Mouse (Mus musculus) T-helper 17 cell (primary cell): ENCODE data around the gene Pla2g4b.

Source experiments
- in situ Hi-C, 2 experiments: fragments of 300-600 bp; cut with MboI, MseI; formaldehyde crosslinking; loops; 1 replicate in 1 of 2; 2 replicates in 1 of 2; pipeline ENCODE4 v1.15.1; 2025; ENCODE audit warnings: high pct_unique_total_duplicates in 2 of 2

Gene Pla2g4b

DNA sequence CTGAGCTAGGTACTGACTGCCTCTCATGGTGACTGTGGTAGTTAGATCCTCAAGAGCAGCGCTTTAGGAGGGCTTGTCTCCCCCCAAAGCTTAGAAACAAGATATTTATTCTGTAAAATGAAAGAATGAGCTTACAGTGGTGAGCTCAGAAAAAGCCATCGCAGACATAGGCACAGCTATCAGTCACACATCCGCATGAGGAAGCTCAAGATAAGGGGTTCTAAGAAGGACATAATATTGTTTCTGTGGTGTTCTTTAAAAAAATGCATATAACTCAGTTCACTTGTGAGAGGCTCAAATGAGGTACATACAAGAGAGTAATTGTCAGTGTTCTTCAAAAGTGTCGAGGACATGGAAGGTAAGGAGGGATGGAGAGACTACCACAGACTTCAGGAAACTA lies 17.3 kb upstream of the Pla2g4b start:
- in situ Hi-C loops, result loop anchor here (5.0 kb wide), 2 partner anchors 39 to 44 kb away; partner anchors contain the start of gene Mapkbp1 (in 1 of the 2)

- in situ Hi-C loops, result loop anchor here (5.0 kb wide), 2 partner anchors 40 to 45 kb away; partner anchors contain the start of gene Mapkbp1 (in 1 of the 2)
Measured at GRCm38 (mm10) chr2:120017599-120017998, 15.6 kb upstream of the Pla2g4b start.

DNA sequence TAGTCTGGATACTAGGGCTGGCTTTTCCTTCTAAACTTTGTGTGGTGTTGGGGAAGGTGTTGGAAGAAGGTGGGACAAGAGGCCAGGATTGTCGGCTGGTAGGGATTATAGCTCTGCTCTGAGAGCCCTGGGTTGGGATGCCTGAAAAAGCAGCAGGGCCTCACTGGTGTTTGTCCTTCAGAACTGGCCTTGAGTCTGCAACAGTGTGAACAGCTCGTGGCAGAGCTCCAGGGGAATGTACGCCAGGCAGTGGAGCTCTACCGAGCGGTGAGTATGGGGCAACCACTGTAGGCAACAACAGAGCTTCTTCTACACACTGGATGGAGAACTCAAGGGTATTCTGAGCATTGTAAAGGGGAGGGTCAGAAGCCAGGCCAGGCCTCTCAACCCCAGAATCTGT lies 8.9 kb upstream of the Pla2g4b start:
- in situ Hi-C loops, result no loop called here

GRCm38 (mm10) chr2:120026984-120027949 lies 6.0 kb upstream of the Pla2g4b start, which contains the start of the genes Jmjd7 and Gm28042:
Gene Jmjd7, plus strand, starts transcription at chr2:120027483.
Gene Gm28042, plus strand, starts transcription at chr2:120027493.
- in situ Hi-C loops, result no loop called here

DNA sequence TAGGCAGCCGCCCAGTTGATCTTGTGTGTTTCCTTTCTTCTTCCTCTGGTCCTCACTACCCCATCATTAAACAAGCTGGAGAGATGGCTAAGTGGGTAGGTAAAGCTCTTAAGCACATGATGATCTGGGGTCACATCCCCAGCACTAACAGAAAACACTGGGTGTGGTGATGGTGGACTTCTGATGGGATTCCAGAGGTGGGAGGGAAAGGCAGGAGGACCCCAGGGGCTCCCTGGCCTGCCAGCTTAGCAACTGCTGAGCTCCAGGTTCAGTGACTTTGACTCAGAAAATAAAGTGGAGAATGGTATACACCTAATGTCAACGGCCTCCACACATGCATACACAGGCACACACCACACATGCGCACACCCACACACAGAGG lies 5.3 kb upstream of the Pla2g4b start:
- in situ Hi-C loops, result no loop called here

DNA sequence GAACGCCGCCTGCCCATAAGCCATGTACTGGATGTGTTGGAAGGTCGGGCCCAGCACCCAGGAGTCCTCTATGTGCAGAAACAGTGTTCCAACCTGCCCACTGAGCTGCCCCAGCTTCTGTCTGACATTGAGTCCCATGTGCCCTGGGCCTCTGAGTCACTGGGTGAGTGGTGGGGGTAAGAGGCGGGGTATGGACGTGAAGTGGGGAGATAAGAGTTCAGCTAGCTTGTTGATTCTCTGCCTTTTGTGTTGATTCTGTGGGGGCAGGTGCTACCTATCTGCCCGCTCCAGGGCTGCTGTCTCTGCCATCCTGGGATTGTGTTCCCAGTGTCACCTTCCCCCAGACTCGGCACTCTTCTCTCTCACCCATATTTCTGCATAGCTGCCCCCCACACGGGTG lies 2.8 kb upstream of the Pla2g4b start:
- in situ Hi-C loops, result no loop called here

- in situ Hi-C loops, result no loop called here
Measured at GRCm38 (mm10) chr2:120033726-120034125, 509 bp downstream of the Pla2g4b start.

DNA sequence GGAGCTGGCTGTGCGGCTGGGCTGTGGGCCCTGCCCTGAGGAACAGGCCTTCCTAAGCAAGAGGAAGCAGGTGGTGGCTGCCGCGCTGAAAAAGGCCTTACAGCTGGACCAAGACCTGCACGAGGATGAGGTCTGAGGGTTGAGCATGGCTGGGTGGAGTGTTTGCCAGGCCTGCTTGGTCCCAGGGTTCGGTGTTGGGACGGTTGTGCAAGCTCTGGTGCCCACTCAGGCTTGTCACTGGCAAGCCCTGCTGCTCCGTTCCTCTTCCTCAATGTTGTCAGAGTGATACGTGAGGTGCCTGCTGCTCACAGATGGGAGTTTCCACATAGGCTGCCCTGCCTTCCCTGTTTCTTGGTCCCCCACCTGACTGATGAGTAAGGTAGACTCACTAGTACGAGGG lies 4.5 kb downstream of the Pla2g4b start:
- in situ Hi-C loops, result no loop called here

DNA sequence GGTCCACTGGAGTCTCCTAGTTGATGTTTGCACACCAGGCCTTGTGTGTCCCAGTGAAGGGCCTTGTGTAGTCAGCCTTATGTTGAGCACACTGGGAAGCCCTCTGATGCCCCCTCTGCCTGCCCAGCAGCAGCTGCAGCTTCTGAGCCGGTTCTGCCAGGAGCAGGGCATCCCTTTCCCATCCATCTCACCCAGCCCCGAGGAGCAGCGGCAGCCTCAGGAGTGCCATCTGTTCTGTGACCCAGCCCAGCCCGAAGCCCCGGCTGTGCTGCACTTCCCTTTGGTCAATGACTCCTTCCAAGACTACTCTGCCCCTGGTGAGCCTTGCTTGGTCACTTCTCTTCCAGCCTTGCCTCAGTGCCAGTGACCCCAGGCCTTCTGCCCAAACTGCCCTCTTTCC lies 7.8 kb downstream of the Pla2g4b start:
- in situ Hi-C loops, result no loop called here

- in situ Hi-C loops, result no loop called here
Measured at GRCm38 (mm10) chr2:120044101-120044603, 10.9 kb downstream of the Pla2g4b start.

- in situ Hi-C loops, result no loop called here
Measured at GRCm38 (mm10) chr2:120044676-120045075, 11.5 kb downstream of the Pla2g4b start.

- in situ Hi-C loops, result no loop called here
Measured at GRCm38 (mm10) chr2:120046486-120047310, 13.5 kb downstream of the Pla2g4b start.

DNA sequence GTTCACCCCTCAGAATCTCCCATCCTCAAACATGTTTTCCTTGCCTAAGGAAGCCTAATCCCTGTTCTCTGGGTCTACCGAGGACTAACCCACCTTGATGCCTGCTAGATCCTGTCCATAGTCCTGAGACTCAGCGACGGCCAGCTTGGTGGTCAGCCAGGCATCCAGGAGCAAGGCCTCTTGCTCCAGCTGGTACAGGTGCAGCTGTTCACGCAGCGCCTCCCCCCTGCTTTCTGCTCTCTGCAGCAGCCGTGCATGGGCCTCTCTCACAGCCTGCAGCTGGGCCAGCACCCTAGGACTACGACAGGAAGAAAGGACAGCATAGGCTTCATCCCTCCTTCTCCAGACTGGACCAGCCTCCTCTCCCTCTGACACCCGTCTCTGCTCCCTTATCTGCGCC lies 15.0 kb downstream of the Pla2g4b start:
- in situ Hi-C loops, result no loop called here

- in situ Hi-C loops, result loop anchor here in 1 of 2 experiments (10.0 kb wide), 1 partner anchor 985 kb away; the partner anchor contains the start of gene Epb42
Measured at GRCm38 (mm10) chr2:120049632-120050274, 16.5 kb downstream of the Pla2g4b start.

- in situ Hi-C loops, result loop anchor here in 1 of 2 experiments (10.0 kb wide), 1 partner anchor 983 kb away; the partner anchor contains the start of gene Epb42
Measured at GRCm38 (mm10) chr2:120051405-120051804, 18.2 kb downstream of the Pla2g4b start.

DNA sequence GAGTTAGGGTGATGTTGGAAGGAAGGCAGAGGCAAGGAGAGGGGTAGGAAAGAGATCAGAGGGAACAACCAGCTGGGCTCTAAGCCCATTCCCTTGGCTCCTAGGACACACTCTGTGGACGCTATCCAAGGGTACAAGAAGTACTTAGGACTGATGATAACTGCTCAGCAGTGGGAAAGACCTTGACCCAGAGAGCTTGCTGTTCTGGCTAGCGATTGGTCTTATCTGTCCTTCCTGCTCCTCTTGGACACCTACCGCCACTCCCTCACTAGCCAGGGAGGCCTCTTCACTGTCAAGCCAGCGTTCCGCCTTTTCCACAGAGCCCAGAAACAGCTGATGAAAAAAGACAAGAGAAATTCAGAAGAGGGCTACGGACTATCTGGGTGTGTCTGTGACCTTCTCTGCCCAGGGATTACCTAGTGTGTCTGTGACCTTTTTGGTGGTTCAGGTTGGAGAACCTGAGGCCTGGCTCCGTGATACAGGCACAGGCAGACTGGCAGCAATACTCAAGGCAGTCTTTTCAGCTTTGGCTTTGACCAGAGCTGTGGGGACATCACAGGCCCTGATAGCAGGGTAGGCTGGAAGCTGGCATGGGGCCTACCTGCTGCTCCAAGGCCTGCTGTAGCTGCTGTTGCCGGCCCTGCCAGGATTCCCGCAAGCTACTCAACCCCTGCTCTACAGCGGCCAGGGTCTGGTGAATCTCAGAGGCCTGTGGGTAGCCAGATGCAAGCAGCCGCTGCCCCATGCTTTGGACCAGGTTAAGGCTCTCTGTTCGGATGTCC lies 21.7 kb downstream of the Pla2g4b start:
- in situ Hi-C loops, result loop anchor here in 1 of 2 experiments (10.0 kb wide), 1 partner anchor 980 kb away; the partner anchor contains the start of gene Epb42

- in situ Hi-C loops, result loop anchor here in 1 of 2 experiments (10.0 kb wide), 1 partner anchor 979 kb away; the partner anchor contains the start of gene Epb42
Measured at GRCm38 (mm10) chr2:120055923-120056322, 22.7 kb downstream of the Pla2g4b start.

- in situ Hi-C loops, result loop anchor here in 1 of 2 experiments (10.0 kb wide), 1 partner anchor 976 kb away; the partner anchor contains the start of gene Epb42
Measured at GRCm38 (mm10) chr2:120058818-120059217, 25.6 kb downstream of the Pla2g4b start.

GRCm38 (mm10) chr2:120059466-120059865 lies 26.2 kb downstream of the Pla2g4b start:
- in situ Hi-C loops, result loop anchor here in 1 of 2 experiments (10.0 kb wide), 1 partner anchor 975 kb away; the partner anchor contains the start of gene Epb42

GRCm38 (mm10) chr2:120060190-120060589 lies 27.0 kb downstream of the Pla2g4b start:
- in situ Hi-C loops, result loop anchor here in 1 of 2 experiments (5.0 kb wide), 1 partner anchor 207 kb away; no protein-coding TSS in a partner anchor
